ENCODE assay signal across 23 mouse cellular contexts in genomic region chr16:8752334-8752733, GRCm38 (mm10). TPM values are rescaled to one million over a fixed set of nuclear protein-coding genes. Genes with fewer than 3 reads are reported as not detected.
DNase-seq lines count a peak whose midpoint lies in the region; ATAC-seq and TF ChIP-seq lines count a peak whose summit lies in the region.
"Had no signal": no experiment of that assay in that cellular context is flagged by ENCODE, and none has a peak within 500 bp of the region (broad histone marks: within the 10 kb centered on the region; RNA-seq: fewer than 3 reads in every experiment).

No protein-coding gene starts in this region.

- H3K27ac ChIP-seq in heart, embryonic 12.5 days (ENCODE audit: poor library complexity, severe bottlenecking): no peak overlapping the region
- no peak overlapping the region for H3K27ac ChIP-seq in heart, adult 2 months
- peak overlapping the region; percentile 43; the same call in 1 of the 2 replicates for H3K27ac ChIP-seq in bone marrow, adult 2 months (ENCODE audit: control insufficient read depth, insufficient read depth, low read depth, low read length, poor library complexity)
- peak overlapping the region; percentile 88 for H3K27ac ChIP-seq in liver, embryonic 11.5 days (ENCODE audit: low read depth, low read length)
- H3K27ac ChIP-seq: embryonic facial prominence, embryonic 12.5 days; hindbrain, postnatal 0 days; limb, embryonic 10.5 days had no signal

- WGBS in heart, embryonic 12.5 days: 55% methylated on average over 2 of the region's 2 CpGs
- WGBS in heart, adult 2 months: 66% methylated on average over 2 of the region's 2 CpGs
- WGBS in bone marrow, adult 2 months: 51% methylated on average over 2 of the region's 2 CpGs
- 42% methylated on average over 2 of the region's 2 CpGs for WGBS in liver, embryonic 11.5 days

- H3K4me1 ChIP-seq in heart, embryonic 12.5 days (replicated peaks): no peaks in the 10 kb centered on the region
- no peaks in the 10 kb centered on the region for H3K4me1 ChIP-seq in heart, adult 2 months (ENCODE audit: control insufficient read depth, insufficient read depth, low read length)
- peaks cover 6% of the 10 kb centered on the region for H3K4me1 ChIP-seq in bone marrow, adult 2 months (ENCODE audit: control insufficient read depth, insufficient read depth, low read length)
- peaks cover 17% of the 10 kb centered on the region for H3K4me1 ChIP-seq in liver, embryonic 11.5 days (replicated peaks; ENCODE audit: control insufficient read depth, insufficient read depth, low read length)
- H3K4me1 ChIP-seq: embryonic facial prominence, embryonic 12.5 days; limb, embryonic 10.5 days had no signal

- H3K9ac ChIP-seq in heart, embryonic 12.5 days: no peak overlapping the region
- H3K9ac ChIP-seq in heart, adult 2 months (ENCODE audit: low read depth, low read length): no peak overlapping the region
- H3K9ac ChIP-seq in liver, embryonic 11.5 days (ENCODE audit: low read depth, low read length): peak overlapping the region; percentile 41; the same call in 1 of the 2 replicates
- H3K9ac ChIP-seq: embryonic facial prominence, embryonic 12.5 days had no signal

- H3K4me2 ChIP-seq in heart, embryonic 12.5 days: no peak overlapping the region
- peak overlapping the region; percentile 48 for H3K4me2 ChIP-seq in liver, embryonic 11.5 days
- H3K4me2 ChIP-seq: embryonic facial prominence, embryonic 12.5 days had no signal

- H3K27me3 ChIP-seq in heart, embryonic 12.5 days (replicated peaks): no peaks in the 10 kb centered on the region
- no peaks in the 10 kb centered on the region for H3K27me3 ChIP-seq in heart, adult 2 months (ENCODE audit: control insufficient read depth, insufficient read depth, low read length)
- no peaks in the 10 kb centered on the region for H3K27me3 ChIP-seq in liver, embryonic 11.5 days (replicated peaks; ENCODE audit: control insufficient read depth, insufficient read depth, low read length)
- H3K27me3 ChIP-seq: embryonic facial prominence, embryonic 12.5 days had no signal

- DNase-seq in heart, adult 2 months: no peak
- DNase-seq in liver, embryonic 11.5 days (ENCODE audit: low spot score): no peak
- DNase-seq in left cerebral cortex, adult 9 months (ENCODE audit: low spot score in 2 of 2): no peak
- DNase-seq in natural killer cell, adult 2 months (ENCODE audit: low spot score in 2 of 2): no peak
- DNase-seq in heart, adult 8-10 months (ENCODE audit: low spot score): no peak
- DNase-seq: adrenal gland, postnatal 36 days; cerebellum, adult 9-11 months; heart, postnatal 36 days; kidney, adult 8-10 months; kidney, postnatal 25 days; lung, adult 18-20 months; retina, postnatal 1 day; right cerebral cortex, postnatal 4 days; thymus, adult 18-20 months; thymus, postnatal 4 days had no signal

- H3K36me3 ChIP-seq in heart, embryonic 12.5 days: no peaks in the 10 kb centered on the region
- no peaks in the 10 kb centered on the region for H3K36me3 ChIP-seq in heart, adult 2 months (ENCODE audit: control insufficient read depth, insufficient read depth, low read length)
- H3K36me3 ChIP-seq in liver, embryonic 11.5 days (ENCODE audit: control insufficient read depth, insufficient read depth, low read length): no peaks in the 10 kb centered on the region
- H3K36me3 ChIP-seq: embryonic facial prominence, embryonic 12.5 days; limb, embryonic 10.5 days had no signal

- H3K4me3 ChIP-seq in heart, embryonic 12.5 days: no peak overlapping the region
- H3K4me3 ChIP-seq in heart, adult 2 months: no peak overlapping the region
- H3K4me3 ChIP-seq in bone marrow, adult 2 months (replicated peaks; ENCODE audit: control insufficient read depth, low read depth, low read length): no peak overlapping the region
- H3K4me3 ChIP-seq in liver, embryonic 11.5 days (ENCODE audit: low read depth, low read length): no peak overlapping the region
- H3K4me3 ChIP-seq: embryonic facial prominence, embryonic 12.5 days; limb, embryonic 10.5 days had no signal

- no peak for TF ChIP-seq EP300 in heart, adult 2 months (IDR thresholded peaks at IDR 0.05; ENCODE audit: insufficient read depth, low read depth, low read length)

- TF ChIP-seq CTCF in heart, adult 2 months (IDR thresholded peaks at IDR 0.05): no peak
- no peak for TF ChIP-seq CTCF in bone marrow, adult 2 months (IDR thresholded peaks at IDR 0.05; ENCODE audit: control insufficient read depth, insufficient read depth, low read length)

- TF ChIP-seq POLR2A in heart, adult 2 months (IDR thresholded peaks at IDR 0.05; ENCODE audit: insufficient read depth, low read depth, low read length): no peak
- no peak for TF ChIP-seq POLR2A in bone marrow, adult 2 months (IDR thresholded peaks at IDR 0.05; ENCODE audit: borderline replicate concordance, control insufficient read depth, low read depth, low read length)

- H3K9me3 ChIP-seq in heart, embryonic 12.5 days (replicated peaks): no peaks in the 10 kb centered on the region
- no peaks in the 10 kb centered on the region for H3K9me3 ChIP-seq in liver, embryonic 11.5 days (ENCODE audit: control insufficient read depth, low read length)
- H3K9me3 ChIP-seq: embryonic facial prominence, embryonic 12.5 days; limb, embryonic 10.5 days had no signal

- ATAC-seq in heart, embryonic 12.5 days (ENCODE audit: insufficient number of reproducible peaks, low FRiP score): peak; percentile 69; the same call in 1 of the 2 replicates
- peak; percentile 92 for ATAC-seq in liver, embryonic 11.5 days (replicated peaks; ENCODE audit: low FRiP score)
- peak; percentile 53 for ATAC-seq in megakaryocyte progenitor cell, adult 5-6 weeks (replicated peaks; ENCODE audit: poor library complexity)
- ATAC-seq: CD4-positive, CD25-positive, alpha-beta regulatory T cell, adult 4 months; forebrain, embryonic 16.5 days; hindbrain, postnatal 0 days had no signal

- intact Hi-C loops in heart, adult 2 months (cut with DNase I): no loop called here

- no peaks in the 10 kb centered on the region for H3K79me2 ChIP-seq in heart, adult 2 months (replicated peaks; ENCODE audit: control insufficient read depth, insufficient read depth, low read length)

RNA-seq across cellular contexts. Expression of gene Usp7, which starts 39.8 kb away (rescaled TPM):
- 17.1 and 21.1 TPM in 2 replicates for polyA plus RNA-seq in heart, embryonic 12.5 days (2016; fragmentation: Nextera tagmentation; extraction: Ambion mirVana)
- 10 to 100 TPM; 45.6 to 49.0 TPM for total RNA-seq in heart, adult 2 months (2021)
- polyA plus RNA-seq in heart, adult 2 months (2012; rRNA removed): 19.4 and 30.7 TPM in 2 replicates
- 136 TPM in 2 replicates for polyA plus RNA-seq in bone marrow, adult 2 months (2011; ENCODE audit: insufficient read depth, insufficient read length, low replicate concordance, missing spikeins)
- 34.6 and 43.3 TPM in 2 replicates for polyA plus RNA-seq in liver, embryonic 11.5 days (2014; fragmentation: Nextera tagmentation; extraction: Ambion mirVana)
- total RNA-seq in megakaryocyte progenitor cell, adult 5-6 weeks (2015): 153 and 167 TPM in 2 replicates
- 135 and 168 TPM in 2 replicates for total RNA-seq in megakaryocyte progenitor cell, adult 5-6 weeks (2017)
- 10 to 100 TPM; 42.9 to 59.2 (median 48.1) TPM for total RNA-seq in heart, adult 8-10 months (2022)

Comparison
In these comparisons a context has a peak if more than half of its experiments do, and no peak if none do; other contexts are left out.
1. H3K27ac ChIP-seq: peak in bone marrow, adult 2 months (single experiment) and liver, embryonic 11.5 days (single experiment); none in heart, embryonic 12.5 days (single experiment) and heart, adult 2 months (single experiment).
2. Peak in every context shown above with its lines, with median percentiles within 50 percentile points of each other: ATAC-seq.